Mouse (Mus musculus): Measurements from ENCODE around the gene Unkl.

- TF ChIP-seq CTCF (IDR thresholded peaks at IDR 0.05; ENCODE audit: borderline replicate concordance, extremely low read depth, insufficient read depth, insufficient read length) = no peak
- no peak for TF ChIP-seq POLR2A (IDR thresholded peaks at IDR 0.05; ENCODE audit: borderline replicate concordance, extremely low read depth, insufficient read depth, insufficient read length, poor library complexity, severe bottlenecking)
Observed at GRCm38 (mm10) chr17:25189091-25189490, 894 bp downstream of the Unkl start.

Measured in brain, embryonic 14.5 days (tissue).